ENCODE assay signal across 32 mouse cellular contexts in genomic region chr4:125497471-125497870, GRCm38 (mm10). TPM values are rescaled to one million over a fixed set of nuclear protein-coding genes. Genes with fewer than 3 reads are reported as not detected.
DNase-seq lines count a peak whose midpoint lies in the region; ATAC-seq and TF ChIP-seq lines count a peak whose summit lies in the region.
"Had no signal": no experiment of that assay in that cellular context is flagged by ENCODE, and none has a peak within 500 bp of the region (broad histone marks: within the 10 kb centered on the region; RNA-seq: fewer than 3 reads in every experiment).

No protein-coding gene starts in this region.

- peaks cover 36% of the 10 kb centered on the region for H3K27me3 ChIP-seq in forebrain, embryonic 15.5 days
- H3K27me3 ChIP-seq in forebrain, embryonic 10.5 days (ENCODE audit: poor library complexity, severe bottlenecking): peaks cover 92% of the 10 kb centered on the region
- peaks cover 4% of the 10 kb centered on the region for H3K27me3 ChIP-seq in hindbrain, embryonic 16.5 days (replicated peaks; ENCODE audit: control insufficient read depth, insufficient read depth, low read length)
- peaks cover 84% of the 10 kb centered on the region for H3K27me3 ChIP-seq in hindbrain, embryonic 10.5 days (ENCODE audit: insufficient read depth, poor library complexity, severe bottlenecking)
- H3K27me3 ChIP-seq in E14TG2a.4 (ENCODE audit: insufficient read depth, low read length): peaks cover 18% of the 10 kb centered on the region

- 34% methylated on average over 7 of the region's 7 CpGs for WGBS in forebrain, embryonic 15.5 days
- WGBS in forebrain, embryonic 10.5 days: 33% methylated on average over 7 of the region's 7 CpGs
- 49% methylated on average over 7 of the region's 7 CpGs for WGBS in hindbrain, embryonic 16.5 days
- WGBS in hindbrain, embryonic 10.5 days: 38% methylated on average over 7 of the region's 7 CpGs
- 55% methylated on average over 7 of the region's 7 CpGs for WGBS in olfactory bulb, adult 2 months

- no peak for TF ChIP-seq POLR2A in olfactory bulb, adult 2 months (IDR thresholded peaks at IDR 0.05; ENCODE audit: insufficient read depth, low read depth, low read length)

- peaks cover 64% of the 10 kb centered on the region for H3K4me1 ChIP-seq in forebrain, embryonic 15.5 days
- H3K4me1 ChIP-seq in forebrain, embryonic 10.5 days: peaks cover 53% of the 10 kb centered on the region
- H3K4me1 ChIP-seq in hindbrain, embryonic 16.5 days (ENCODE audit: control insufficient read depth, insufficient read depth, low read depth, low read length): peaks cover 34% of the 10 kb centered on the region
- peaks cover 62% of the 10 kb centered on the region for H3K4me1 ChIP-seq in hindbrain, embryonic 10.5 days (replicated peaks)
- peaks cover 92% of the 10 kb centered on the region for H3K4me1 ChIP-seq in E14TG2a.4 (replicated peaks; ENCODE audit: low read depth, low read length)
- H3K4me1 ChIP-seq in olfactory bulb, adult 2 months (ENCODE audit: control insufficient read depth, insufficient read depth, low read length): peaks cover 59% of the 10 kb centered on the region
- H3K4me1 ChIP-seq: heart, embryonic 12.5 days; intestine, embryonic 15.5 days; liver, embryonic 12.5 days had no signal

- intact Hi-C loops in gastrocnemius, postnatal 36 days (cut with DNase I): no loop called here

- H3K4me2 ChIP-seq in forebrain, embryonic 15.5 days (replicated peaks): peak overlapping the region; percentile 15; the same call in 1 of the 2 replicates
- 0 out of 2 replicates have a peak overlapping the region, but pooled peaks have one; percentile 12 for H3K4me2 ChIP-seq in hindbrain, embryonic 16.5 days (ENCODE audit: low read length)
- H3K4me2 ChIP-seq: heart, embryonic 12.5 days; intestine, embryonic 15.5 days; liver, embryonic 12.5 days; midbrain, embryonic 11.5 days had no signal

- H3K27ac ChIP-seq in forebrain, embryonic 15.5 days (replicated peaks): no peak overlapping the region
- no peak overlapping the region for H3K27ac ChIP-seq in forebrain, embryonic 10.5 days
- H3K27ac ChIP-seq in hindbrain, embryonic 16.5 days (ENCODE audit: low read depth, low read length): no peak overlapping the region
- no peak overlapping the region for H3K27ac ChIP-seq in hindbrain, embryonic 10.5 days
- H3K27ac ChIP-seq in olfactory bulb, adult 2 months (ENCODE audit: insufficient read depth, low read depth, low read length): 0 out of 2 replicates have a peak overlapping the region, but pooled peaks have one; percentile 15
- H3K27ac ChIP-seq: heart, adult 2 months; hindbrain, postnatal 0 days; intestine, embryonic 15.5 days; layer of hippocampus, adult 2 months; liver, embryonic 12.5 days; stomach, postnatal 0 days had no signal

- no peaks in the 10 kb centered on the region for H3K9me3 ChIP-seq in forebrain, embryonic 15.5 days
- H3K9me3 ChIP-seq in forebrain, embryonic 10.5 days: no peaks in the 10 kb centered on the region
- H3K9me3 ChIP-seq in hindbrain, embryonic 16.5 days (ENCODE audit: control insufficient read depth, low read length): no peaks in the 10 kb centered on the region
- H3K9me3 ChIP-seq in hindbrain, embryonic 10.5 days: no peaks in the 10 kb centered on the region
- H3K9me3 ChIP-seq in E14TG2a.4 (ENCODE audit: low read length): no peaks in the 10 kb centered on the region
- H3K9me3 ChIP-seq: heart, embryonic 12.5 days; intestine, embryonic 15.5 days; liver, embryonic 12.5 days had no signal

- ATAC-seq in forebrain, embryonic 15.5 days (replicated peaks): no peak
- ATAC-seq in hindbrain, embryonic 16.5 days: no peak
- ATAC-seq: activated CD4-positive, CD25-positive, alpha-beta regulatory T cell, adult 4 months; hindbrain, postnatal 0 days; intestine, embryonic 15.5 days; liver, embryonic 12.5 days; liver, postnatal 0 days had no signal

- no peak for TF ChIP-seq CTCF in E14TG2a.4 (conservative IDR thresholded peaks at IDR 0.05; ENCODE audit: low read length)
- TF ChIP-seq CTCF in olfactory bulb, adult 2 months (IDR thresholded peaks at IDR 0.05; ENCODE audit: insufficient read depth, low read depth, low read length): no peak

- no peak for DNase-seq in forebrain, embryonic 10.5 days (ENCODE audit: extremely low spot score, low spot score)
- no peak for DNase-seq in hindbrain, embryonic 10.5 days (ENCODE audit: low spot score)
- no peak for DNase-seq in gastrocnemius, postnatal 36 days
- DNase-seq: adrenal gland, adult 2 months; adrenal gland, postnatal 36 days; cerebellum, adult 8-10 months; cerebellum, postnatal 25 days; gastrocnemius, postnatal 10 days; heart, adult 2 months; heart, postnatal 4 days; kidney, adult 2 months; kidney, postnatal 36 days; left cerebral cortex, postnatal 4 days; liver, postnatal 0 days; lung, postnatal 36 days; right cerebral cortex, postnatal 4 days; thymus, adult 18-20 months; thymus, postnatal 25 days had no signal

- H3K9ac ChIP-seq in forebrain, embryonic 15.5 days (replicated peaks): no peak overlapping the region
- H3K9ac ChIP-seq in hindbrain, embryonic 16.5 days (ENCODE audit: low read depth, low read length): no peak overlapping the region
- H3K9ac ChIP-seq: heart, embryonic 12.5 days; intestine, embryonic 15.5 days; liver, embryonic 12.5 days; liver, postnatal 0 days had no signal

- no peaks in the 10 kb centered on the region for H3K36me3 ChIP-seq in forebrain, embryonic 15.5 days
- no peaks in the 10 kb centered on the region for H3K36me3 ChIP-seq in forebrain, embryonic 10.5 days (replicated peaks)
- no peaks in the 10 kb centered on the region for H3K36me3 ChIP-seq in hindbrain, embryonic 16.5 days (ENCODE audit: control insufficient read depth, insufficient read depth, low read length)
- H3K36me3 ChIP-seq in hindbrain, embryonic 10.5 days: no peaks in the 10 kb centered on the region
- H3K36me3 ChIP-seq in E14TG2a.4 (ENCODE audit: insufficient read depth, low read length): no peaks in the 10 kb centered on the region
- H3K36me3 ChIP-seq: heart, embryonic 12.5 days; intestine, embryonic 15.5 days; liver, embryonic 12.5 days had no signal

- H3K4me3 ChIP-seq in forebrain, embryonic 15.5 days: no peak overlapping the region
- no peak overlapping the region for H3K4me3 ChIP-seq in forebrain, embryonic 10.5 days
- no peak overlapping the region for H3K4me3 ChIP-seq in hindbrain, embryonic 16.5 days (ENCODE audit: low read length)
- H3K4me3 ChIP-seq in hindbrain, embryonic 10.5 days: no peak overlapping the region
- H3K4me3 ChIP-seq in E14TG2a.4 (replicated peaks; ENCODE audit: low read length): 0 out of 2 replicates have a peak overlapping the region, but pooled peaks have one; percentile 32
- H3K4me3 ChIP-seq in olfactory bulb, adult 2 months (ENCODE audit: insufficient read depth, low read depth, low read length): no peak overlapping the region
- H3K4me3 ChIP-seq: heart, adult 2 months; heart, embryonic 12.5 days; intestine, embryonic 15.5 days; layer of hippocampus, adult 2 months; liver, embryonic 12.5 days had no signal

RNA-seq across cellular contexts. Expression of gene Grik3, which starts 7.0 kb away (rescaled TPM):
- polyA plus RNA-seq in forebrain, embryonic 15.5 days (2015; fragmentation: Nextera tagmentation; extraction: Ambion mirVana): 7.9 and 8.2 TPM in 2 replicates
- 0.20 and 0.42 TPM in 2 replicates for polyA plus RNA-seq in forebrain, embryonic 10.5 days (2016; fragmentation: Nextera tagmentation; extraction: Ambion mirVana)
- polyA plus RNA-seq in hindbrain, embryonic 16.5 days (2015; fragmentation: Nextera tagmentation; extraction: Ambion mirVana): 5.2 and 5.5 TPM in 2 replicates
- polyA plus RNA-seq in hindbrain, embryonic 10.5 days (2016; fragmentation: Nextera tagmentation; extraction: Ambion mirVana): 0.80 and 1.1 TPM in 2 replicates
- 45.0 TPM in 1 of 2 replicates, not detected in the other for polyA plus RNA-seq in olfactory bulb, adult 2 months (2012; ENCODE audit: insufficient read depth, insufficient read length, low replicate concordance, missing spikeins)
- under 1 TPM; 0.05 to 0.10 TPM for total RNA-seq in gastrocnemius, postnatal 36 days (2021)
- total RNA-seq: megakaryocyte, adult 5-6 weeks had no signal
- polyA plus RNA-seq: activated CD4-positive, CD25-positive, alpha-beta regulatory T cell, adult 4 months; liver, embryonic 12.5 days; lung, embryonic 16.5 days had no signal
